Mouse (Mus musculus) midbrain, embryonic 15.5 days (tissue): ENCODE results near the gene Sars. TPM values are rescaled to one million over a fixed set of nuclear protein-coding genes. Genes with fewer than 3 reads are reported as not detected.
A peak's percentile ranks its signal among the peaks of the same experiment; 100 is the strongest.

Experiments used
- ATAC-seq: fragments of 200-750 bp; cut with Nextera tagmentation; replicated peaks from 2 replicates; pipeline ENCODE4 v1.8.0; 2017; ENCODE audit warnings: moderate TSS enrichment
- H3K27ac ChIP-seq: fragments of 300-500 bp; sonication (generic); 2 replicates; pipeline ENCODE4 v1.5.1; 2015; ENCODE audit warnings: mild to moderate bottlenecking, inconsistent platforms
- H3K27me3 ChIP-seq: fragments of 300-500 bp; sonication (generic); replicated peaks from 2 replicates; pipeline ENCODE4 v1.6.1; 2015; ENCODE audit warnings: inconsistent platforms
- H3K36me3 ChIP-seq: fragments of 300-500 bp; sonication (generic); replicated peaks from 2 replicates; pipeline ENCODE4 v1.6.1; 2015; ENCODE audit warnings: inconsistent platforms
- H3K4me1 ChIP-seq: fragments of 300-500 bp; sonication (generic); 2 replicates; pipeline ENCODE4 v1.6.1; 2015; ENCODE audit warnings: inconsistent platforms
- H3K4me2 ChIP-seq: fragments of 300-500 bp; sonication (generic); 2 replicates; pipeline ENCODE4 v1.6.1; 2015; ENCODE audit warnings: inconsistent platforms, mild to moderate bottlenecking, moderate library complexity
- H3K4me3 ChIP-seq: fragments of 300-500 bp; sonication (generic); 2 replicates; pipeline ENCODE4 v1.5.1; 2015; ENCODE audit warnings: mild to moderate bottlenecking, inconsistent platforms
- H3K9ac ChIP-seq: fragments of 300-500 bp; sonication (generic); 2 replicates; pipeline ENCODE4 v1.6.1; 2015; ENCODE audit warnings: mild to moderate bottlenecking, inconsistent platforms
- H3K9me3 ChIP-seq: fragments of 300-500 bp; sonication (generic); 2 replicates; pipeline ENCODE4 v1.6.1; 2016; ENCODE audit warnings: inconsistent platforms
- WGBS: fragments of 180-500 bp; shearing (Covaris S2); methylation state at CpG from one replicate; pipeline ENCODE4 v1.1.7; 2015; ENCODE audit warnings: mixed read lengths; 5-methylcytosine and 5-hydroxymethylcytosine counted together
- polyA plus RNA-seq: library from polyadenylated mRNA; unstranded; fragments of >200 nt; fragmentation: Nextera tagmentation; extraction: Ambion mirVana; gene quantifications from 2 replicates; pipeline ENCODE4 v1.2.1, GENCODE M21; 2015

The Sars gene
- polyA plus RNA-seq, 1 experiment from 2014 or later = 209 TPM

DNA sequence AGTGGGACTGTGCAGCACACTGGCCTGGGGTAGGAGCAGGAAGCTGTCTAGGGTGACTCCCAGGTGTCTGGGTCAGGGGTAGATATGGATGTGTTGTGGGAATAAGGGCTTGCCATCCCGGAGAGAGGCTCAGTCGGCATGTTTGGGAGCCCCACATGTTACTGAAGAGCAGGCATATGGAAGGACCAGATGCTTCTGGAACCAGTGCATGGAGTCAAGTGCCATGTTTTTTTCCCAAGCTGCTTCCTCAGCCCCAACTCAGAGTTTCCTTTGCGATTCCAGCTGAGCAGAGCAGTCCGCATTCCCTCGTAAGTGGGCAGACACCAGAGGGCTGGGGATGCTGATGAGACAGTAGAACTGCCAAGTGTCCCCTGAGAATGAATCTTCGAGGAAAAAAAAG is 22.0 kb downstream of the Sars start:
- no peak for ATAC-seq
- peak overlapping the region; percentile 24; the same call in 1 of the 2 replicates for H3K9ac ChIP-seq
- no peak overlapping the region for H3K4me3 ChIP-seq
- H3K4me1 ChIP-seq = peaks cover 31% of the 10 kb centered on the region
- 27% methylated on average over 6 of the region's 6 CpGs for WGBS
- H3K9me3 ChIP-seq = no peaks in the 10 kb centered on the region
- peak overlapping the region; percentile 57; the same call in 1 of the 2 replicates for H3K27ac ChIP-seq
- peak overlapping the region; percentile 49; the same call in 1 of the 2 replicates for H3K4me2 ChIP-seq
- peaks cover 26% of the 10 kb centered on the region for H3K36me3 ChIP-seq
- H3K27me3 ChIP-seq = no peaks in the 10 kb centered on the region

DNA sequence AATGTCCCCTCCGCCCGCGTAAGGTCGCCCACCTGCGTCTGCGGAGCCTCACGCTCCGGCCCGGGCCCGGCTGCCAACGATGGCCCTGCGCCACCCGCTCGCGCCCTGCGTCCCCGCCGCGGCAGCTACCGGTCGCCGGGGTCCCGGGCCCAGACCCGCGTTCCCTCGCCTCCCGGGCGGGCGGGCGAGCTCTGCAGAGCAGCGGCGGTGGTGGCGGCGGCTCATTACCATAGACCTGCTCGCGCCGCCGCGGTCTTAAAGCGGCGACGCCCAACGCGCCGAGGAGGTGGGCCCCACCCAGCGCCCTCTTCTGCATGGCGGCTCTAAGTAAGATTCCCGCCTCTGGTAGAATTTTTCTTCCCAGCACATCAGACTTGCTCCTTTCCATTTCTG is 29.2 kb downstream of the Sars start:
- under 1% methylated on average over 48 of the region's 48 CpGs for WGBS
- Histone ChIP-seq H3K36me3 (peaks cover 19% of the 10 kb centered on the region), H3K9me3 (no peaks in the 10 kb centered on the region), H3K4me3 (peak overlapping the region; percentile 75), H3K4me2 (peak overlapping the region; percentile 83), H3K27ac (peak overlapping the region; percentile 93), H3K4me1 (peaks cover 36% of the 10 kb centered on the region), H3K27me3 (no peaks in the 10 kb centered on the region), H3K9ac (peak overlapping the region; percentile 87)
- ATAC-seq = peak; percentile 88

DNA sequence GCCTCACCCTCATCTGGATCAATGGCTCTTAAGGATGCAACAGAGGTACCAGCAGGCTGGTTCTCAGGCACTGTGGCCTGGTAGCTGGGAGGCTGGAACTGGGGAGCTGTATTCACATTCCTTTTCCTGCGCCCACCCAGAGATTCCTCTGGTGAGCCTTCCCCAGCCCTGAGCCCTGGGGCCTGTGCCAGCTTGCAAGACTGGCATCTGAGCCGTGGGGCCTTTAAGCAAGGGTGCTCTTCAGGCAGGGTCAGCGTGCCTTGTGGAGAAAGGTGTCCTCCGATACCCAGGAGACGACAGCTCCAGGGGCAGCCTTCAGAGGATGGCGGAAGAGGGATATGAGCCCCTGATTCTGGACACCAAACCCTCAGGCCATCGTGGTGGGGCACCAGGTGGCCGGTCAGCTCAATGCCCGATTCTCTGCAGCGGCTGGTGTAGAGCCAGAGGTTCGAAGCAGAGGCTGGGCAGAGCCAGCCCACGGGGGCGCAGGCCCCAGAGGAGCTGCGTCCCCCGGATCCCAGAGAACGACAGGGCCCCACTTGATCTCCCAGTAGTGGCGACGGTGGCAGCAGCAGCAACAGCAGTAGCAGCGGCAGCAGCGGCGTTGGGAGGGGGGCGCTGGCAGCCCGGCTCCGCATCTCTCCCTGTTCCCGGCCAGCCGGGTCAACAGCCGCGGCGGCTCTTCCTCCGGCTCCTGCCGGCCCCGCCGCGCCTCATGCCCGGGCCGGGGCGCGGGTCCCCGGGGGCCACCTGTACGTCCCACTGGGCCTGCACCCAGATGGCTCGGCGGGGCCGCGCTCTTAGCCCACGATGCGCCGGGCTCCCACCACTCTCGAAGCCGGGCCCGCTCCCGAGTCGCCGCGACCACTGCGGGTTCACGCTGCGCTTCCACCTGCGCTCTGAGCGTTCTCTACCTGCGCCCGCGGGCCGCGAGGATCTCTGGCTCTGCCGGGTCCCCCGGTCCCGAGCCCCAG is 29.9 kb downstream of the Sars start, which contains the start of gene Celsr2:
Gene Celsr2, minus strand, starts transcription at position 696 of the 974 bp plus-strand sequence.
- Histone ChIP-seq H3K27me3 (no peaks in the 10 kb centered on the region), H3K36me3 (peaks cover 19% of the 10 kb centered on the region), H3K4me1 (peaks cover 43% of the 10 kb centered on the region), H3K27ac (peak within 1 kb of the TSS; percentile 93), H3K4me3 (peak within 1 kb of the TSS; percentile 75), H3K9me3 (no peaks in the 10 kb centered on the region), H3K4me2 (peak within 1 kb of the TSS; percentile 83), H3K9ac (peak within 1 kb of the TSS; percentile 87)
- WGBS = 3% methylated on average over 67 of the region's 67 CpGs
- ATAC-seq = peak; percentile 41

DNA sequence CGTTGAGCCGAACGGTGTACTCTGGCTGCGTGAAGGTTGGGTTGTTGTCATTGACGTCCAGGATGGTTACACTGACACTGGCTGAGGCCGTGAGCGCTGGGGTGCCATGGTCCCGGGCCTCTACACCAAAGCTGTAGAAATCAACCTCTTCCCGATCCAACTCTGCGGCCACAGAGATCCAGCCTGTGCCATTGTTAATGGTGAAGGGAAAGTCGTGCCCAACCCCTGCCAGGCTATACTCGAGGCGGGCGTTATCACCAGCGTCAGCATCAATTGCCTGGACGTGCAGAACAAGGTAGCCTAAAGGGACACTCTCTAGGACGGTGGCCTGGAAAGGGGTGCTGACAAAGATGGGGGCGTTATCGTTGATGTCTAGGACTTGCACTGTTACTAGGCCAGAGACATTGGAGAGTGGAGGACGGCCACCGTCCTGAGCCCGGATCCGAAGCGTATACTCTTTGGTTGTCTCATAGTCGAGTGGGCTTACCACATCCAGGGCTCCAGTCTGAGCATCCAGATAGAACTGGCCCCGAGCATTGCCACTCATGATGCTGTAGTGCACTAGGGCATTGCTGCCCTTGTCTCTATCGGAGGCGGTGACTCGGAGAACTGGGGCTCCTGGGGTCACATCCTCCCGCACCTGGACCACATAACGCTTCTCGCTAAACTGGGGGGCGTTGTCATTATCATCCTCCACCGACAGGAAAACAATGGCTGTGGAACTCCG is 31.2 kb downstream of the Sars start:
- ATAC-seq = no peak
- Histone ChIP-seq H3K36me3 (peaks cover 19% of the 10 kb centered on the region), H3K27me3 (no peaks in the 10 kb centered on the region), H3K27ac (no peak overlapping the region), H3K4me3 (peak overlapping the region; percentile 75; the same call in 1 of the 2 replicates), H3K4me2 (no peak overlapping the region), H3K9ac (no peak overlapping the region), H3K9me3 (no peaks in the 10 kb centered on the region), H3K4me1 (peaks cover 57% of the 10 kb centered on the region)
- WGBS = 97% methylated on average over 35 of the region's 35 CpGs

DNA sequence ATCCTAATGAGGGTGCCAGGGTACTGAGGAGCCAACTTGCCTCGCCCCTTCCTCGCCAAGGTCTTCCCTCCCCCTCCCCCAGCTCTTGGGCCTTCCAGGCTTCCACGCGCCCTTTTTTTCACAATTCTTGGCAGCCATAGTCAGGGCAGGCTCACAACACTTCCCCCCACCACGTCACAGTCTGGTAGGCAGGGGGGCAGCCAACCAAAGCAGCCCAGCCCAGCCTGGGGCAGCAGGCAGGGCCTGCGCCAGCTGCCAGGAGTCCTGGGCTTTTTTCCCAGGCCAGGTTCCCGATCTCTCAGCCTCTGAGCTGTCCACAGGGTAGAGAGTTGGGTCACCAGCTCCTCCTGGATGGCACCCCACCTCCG is 33.3 kb downstream of the Sars start:
- Histone ChIP-seq H3K27me3 (no peaks in the 10 kb centered on the region), H3K36me3 (peaks cover 24% of the 10 kb centered on the region), H3K4me1 (peaks cover 73% of the 10 kb centered on the region), H3K27ac (peak overlapping the region; percentile 86), H3K9me3 (no peaks in the 10 kb centered on the region), H3K9ac (peak overlapping the region; percentile 55), H3K4me2 (peak overlapping the region; percentile 77), H3K4me3 (peak overlapping the region; percentile 35)
- WGBS = 16% methylated on average over 8 of the region's 8 CpGs
- peak; percentile 37 for ATAC-seq

DNA sequence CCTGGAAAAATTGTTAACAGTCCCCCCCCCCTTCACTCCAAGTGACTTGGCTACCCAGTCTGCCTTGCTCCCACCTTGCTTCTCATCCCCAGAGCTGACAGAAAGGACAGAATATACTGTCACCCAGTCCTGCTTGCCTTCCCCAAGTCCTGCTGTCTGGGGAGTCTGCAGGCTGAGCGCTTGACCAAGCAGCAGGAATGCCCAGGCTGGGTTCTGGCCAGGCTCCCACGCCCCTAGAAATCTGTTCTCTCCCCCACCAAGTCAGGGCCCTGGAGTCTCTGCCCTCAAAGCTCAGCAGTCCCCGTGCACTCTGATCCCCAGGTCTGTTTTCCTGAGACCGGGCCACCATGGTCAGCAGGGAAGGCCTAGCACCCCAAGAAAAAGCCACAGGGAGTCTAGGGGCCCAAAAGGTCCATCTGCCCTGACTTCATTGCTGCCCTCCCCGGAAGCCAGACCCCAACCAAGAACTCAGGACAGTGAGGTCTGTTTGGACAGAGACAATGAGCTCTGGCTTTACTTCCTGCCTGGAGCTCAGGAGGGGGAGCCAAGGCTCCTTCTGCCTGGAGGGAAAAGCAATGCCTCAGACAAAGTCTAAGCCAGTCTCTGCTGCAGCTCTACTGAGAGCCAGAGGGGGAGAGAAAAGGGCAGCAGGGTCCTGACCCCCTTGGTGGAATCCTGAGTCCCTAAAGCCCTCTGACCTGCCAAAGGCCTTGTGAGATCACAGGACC is 33.8 kb downstream of the Sars start:
- peak overlapping the region; percentile 86 for H3K27ac ChIP-seq
- no peaks in the 10 kb centered on the region for H3K9me3 ChIP-seq
- peak overlapping the region; percentile 35 for H3K4me3 ChIP-seq
- peak overlapping the region; percentile 55 for H3K9ac ChIP-seq
- peak overlapping the region; percentile 77 for H3K4me2 ChIP-seq
- H3K4me1 ChIP-seq = peaks cover 75% of the 10 kb centered on the region
- peaks cover 28% of the 10 kb centered on the region for H3K36me3 ChIP-seq
- ATAC-seq = 0 out of 2 replicates have a peak, but pooled peaks have one; percentile 0
- H3K27me3 ChIP-seq = no peaks in the 10 kb centered on the region
- 8% methylated on average over 5 of the region's 5 CpGs for WGBS

DNA sequence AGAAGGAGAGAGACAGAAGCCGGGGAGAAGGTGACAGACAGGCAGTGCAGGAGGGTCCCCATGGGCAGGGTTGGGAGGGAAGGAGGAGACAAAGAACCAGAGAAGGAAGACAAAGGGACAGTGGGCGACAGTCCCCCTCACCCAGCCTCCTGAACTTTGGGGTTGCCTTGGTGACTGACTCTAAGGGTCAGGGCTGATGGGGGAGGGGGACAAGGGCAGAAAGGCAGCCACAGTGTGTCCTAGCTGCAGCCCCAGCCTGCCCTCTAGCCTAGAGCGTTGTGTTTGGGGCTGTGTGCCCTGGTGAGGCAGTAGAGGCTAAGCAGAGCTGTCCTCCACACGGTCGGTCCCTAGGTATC is 34.7 kb downstream of the Sars start:
- 7% methylated on average over 5 of the region's 5 CpGs for WGBS
- H3K9me3 ChIP-seq = no peaks in the 10 kb centered on the region
- H3K27ac ChIP-seq = peak overlapping the region; percentile 86
- peak overlapping the region; percentile 55 for H3K9ac ChIP-seq
- H3K27me3 ChIP-seq = no peaks in the 10 kb centered on the region
- H3K4me1 ChIP-seq = peaks cover 82% of the 10 kb centered on the region
- peak; percentile 29 for ATAC-seq
- peaks cover 28% of the 10 kb centered on the region for H3K36me3 ChIP-seq
- peak overlapping the region; percentile 77 for H3K4me2 ChIP-seq
- H3K4me3 ChIP-seq = peak overlapping the region; percentile 35

DNA sequence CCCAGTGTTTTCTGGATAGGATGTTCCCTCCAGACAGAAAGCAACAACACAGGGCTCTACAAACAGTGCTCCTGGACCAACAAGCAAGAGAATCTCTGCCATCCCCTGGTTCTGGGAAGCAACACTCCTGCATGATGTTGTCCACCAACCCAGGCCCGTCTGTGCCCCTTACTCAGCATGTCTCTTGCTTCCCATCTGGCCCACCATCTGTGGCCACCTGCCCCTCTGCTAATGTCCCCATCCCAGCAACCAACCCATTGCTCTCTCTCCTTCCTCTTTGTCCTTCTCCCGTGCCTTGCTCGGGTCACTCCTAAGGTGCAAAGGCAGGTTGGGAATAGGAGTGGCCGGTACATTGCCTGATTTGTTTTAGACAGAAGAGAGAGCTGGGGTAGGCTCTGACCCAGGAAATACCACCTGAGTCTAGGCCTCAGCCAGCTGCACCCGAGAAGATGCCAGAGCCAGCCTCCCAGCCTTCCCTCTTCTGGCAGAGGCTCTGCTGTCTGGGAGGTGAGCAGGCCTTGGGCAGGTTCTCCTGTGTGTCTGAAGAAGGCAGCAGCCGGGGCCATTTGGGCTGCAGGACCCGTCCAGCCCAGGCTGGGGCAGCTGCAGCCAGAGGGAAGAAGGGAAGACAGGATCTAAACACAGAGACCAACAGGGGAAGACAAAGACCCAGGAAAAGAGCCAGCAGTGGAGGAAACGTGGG is 35.2 kb downstream of the Sars start:
- peak overlapping the region; percentile 86 for H3K27ac ChIP-seq
- peaks cover 82% of the 10 kb centered on the region for H3K4me1 ChIP-seq
- no peaks in the 10 kb centered on the region for H3K9me3 ChIP-seq
- peak overlapping the region; percentile 77 for H3K4me2 ChIP-seq
- ATAC-seq = peak; percentile 1; the same call in 1 of the 2 replicates
- peak overlapping the region; percentile 35 for H3K4me3 ChIP-seq
- peak overlapping the region; percentile 55 for H3K9ac ChIP-seq
- WGBS = 10% methylated on average over 8 of the region's 8 CpGs
- H3K36me3 ChIP-seq = peaks cover 28% of the 10 kb centered on the region
- no peaks in the 10 kb centered on the region for H3K27me3 ChIP-seq

DNA sequence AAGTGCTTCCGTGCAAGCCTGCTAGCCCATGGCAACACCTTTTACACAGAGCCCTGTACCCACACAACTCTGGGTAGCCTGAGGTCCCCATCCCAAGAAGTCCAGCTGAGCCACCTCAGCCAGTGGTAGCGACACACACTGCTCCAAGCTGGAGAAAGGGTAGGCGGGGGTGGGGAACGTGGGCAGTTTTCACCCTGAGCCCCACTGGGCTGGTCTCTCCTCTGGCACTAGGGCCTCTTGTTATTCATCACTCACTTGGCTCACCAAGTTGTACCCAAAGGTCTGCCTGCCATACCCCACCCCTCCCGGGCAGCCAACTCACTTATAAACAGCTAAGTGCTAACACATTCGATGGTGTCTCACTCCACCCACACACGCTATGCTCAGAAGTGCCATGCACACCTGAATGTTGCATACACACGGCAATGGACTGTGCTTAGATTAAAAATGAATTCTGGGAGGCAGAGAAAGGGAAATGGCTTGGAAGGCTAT is 36.4 kb downstream of the Sars start:
- H3K9me3 ChIP-seq = no peaks in the 10 kb centered on the region
- H3K27me3 ChIP-seq = no peaks in the 10 kb centered on the region
- ATAC-seq = no peak
- H3K4me1 ChIP-seq = peaks cover 75% of the 10 kb centered on the region
- H3K4me3 ChIP-seq = no peak overlapping the region
- H3K36me3 ChIP-seq = peaks cover 21% of the 10 kb centered on the region; the same call in 1 of the 2 replicates
- no peak overlapping the region for H3K9ac ChIP-seq
- WGBS = 88% methylated on average over 8 of the region's 8 CpGs
- H3K27ac ChIP-seq = no peak overlapping the region
- H3K4me2 ChIP-seq = peak overlapping the region; percentile 77; the same call in 1 of the 2 replicates

DNA sequence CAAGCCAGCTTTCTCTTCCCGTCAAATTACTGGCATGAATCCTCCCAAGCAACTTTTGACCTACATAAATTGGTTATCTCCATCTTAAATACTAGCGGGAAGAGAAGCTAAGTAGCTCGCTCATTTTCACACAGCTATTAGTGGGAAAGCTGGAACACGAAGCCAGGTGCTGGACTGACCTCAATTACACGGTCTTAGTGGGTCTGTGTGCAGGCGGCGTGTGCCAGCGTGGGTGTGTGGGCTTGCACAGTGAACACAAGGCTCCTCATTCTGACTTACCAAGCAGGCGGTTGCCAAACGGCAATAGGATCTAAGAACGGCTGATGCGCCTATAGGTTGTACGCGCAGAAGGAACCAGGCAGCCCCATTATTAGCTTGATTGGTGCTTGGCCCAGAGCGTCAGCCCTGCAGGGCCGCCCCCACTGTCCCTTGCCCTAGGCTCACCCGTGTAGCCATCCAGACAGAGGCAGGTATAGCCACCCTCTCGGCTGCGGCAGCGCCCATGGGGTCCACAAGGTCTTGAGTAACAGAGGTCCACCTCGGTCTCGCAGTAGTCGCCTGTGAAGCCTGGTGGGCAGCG is 38.6 kb downstream of the Sars start:
- no peak overlapping the region for H3K9ac ChIP-seq
- no peaks in the 10 kb centered on the region for H3K9me3 ChIP-seq
- no peak overlapping the region for H3K4me3 ChIP-seq
- ATAC-seq = no peak
- 70% methylated on average over 24 of the region's 24 CpGs for WGBS
- H3K27ac ChIP-seq = peak overlapping the region; percentile 67
- no peaks in the 10 kb centered on the region for H3K27me3 ChIP-seq
- peaks cover 67% of the 10 kb centered on the region for H3K4me1 ChIP-seq
- H3K4me2 ChIP-seq = no peak overlapping the region
- peaks cover 23% of the 10 kb centered on the region; the same call in 1 of the 2 replicates for H3K36me3 ChIP-seq
